Mouse (Mus musculus) heart, adult 2 months (tissue): ENCODE results near the gene Bik. TPM values are rescaled to one million over a fixed set of nuclear protein-coding genes. Genes with fewer than 3 reads are reported as not detected.

ENCODE experiments used
- DNase-seq, 2 experiments: peaks; one replicate each; pipeline ENCODE4 v3.0.0; 2021
- H3K27ac ChIP-seq: fragments of 200-600 bp; 2 replicates; pipeline ENCODE4 v1.8.1; 2022
- H3K27me3 ChIP-seq: fragments of 200-500 bp; 2 replicates; pipeline ENCODE4 v1.6.1; 2012; ENCODE audit warnings: mild to moderate bottlenecking, low read length, inconsistent platforms, mixed read lengths; ENCODE audit not compliant: control insufficient read depth, insufficient read depth
- H3K36me3 ChIP-seq: fragments of 200-500 bp; 2 replicates; pipeline ENCODE4 v1.6.1; 2012; ENCODE audit warnings: low read length, inconsistent platforms; ENCODE audit not compliant: control insufficient read depth, insufficient read depth
- H3K4me1 ChIP-seq: fragments of 200-500 bp; 2 replicates; pipeline ENCODE4 v1.6.1; 2011; ENCODE audit warnings: low read length; ENCODE audit not compliant: control insufficient read depth, insufficient read depth
- H3K4me3 ChIP-seq: fragments of 200-600 bp; 2 replicates; pipeline ENCODE4 v1.8.1; 2022
- H3K79me2 ChIP-seq: fragments of 200-500 bp; replicated peaks from 2 replicates; pipeline ENCODE4 v1.6.1; 2012; ENCODE audit warnings: mild to moderate bottlenecking, inconsistent platforms, low read length, moderate library complexity, mixed read lengths; ENCODE audit not compliant: control insufficient read depth, insufficient read depth
- H3K9ac ChIP-seq: fragments of 200-500 bp; 2 replicates; pipeline ENCODE4 v1.6.1; 2012; ENCODE audit warnings: low read depth, mild to moderate bottlenecking, control low read depth, inconsistent platforms, low read length, mixed read lengths
- CTCF ChIP-seq: fragments of 200-600 bp; IDR thresholded peaks from 2 replicates; pipeline ENCODE4 v1.8.1; 2022; ENCODE audit warnings: antibody characterized with exemption, mild to moderate bottlenecking, moderate library complexity
- EP300 ChIP-seq: fragments of 200-500 bp; IDR thresholded peaks from 2 replicates; pipeline ENCODE4 v1.6.1; 2011; ENCODE audit warnings: low read depth, low read length, control low read depth; ENCODE audit not compliant: insufficient read depth
- POLR2A ChIP-seq: fragments of 200-500 bp; IDR thresholded peaks from 2 replicates; pipeline ENCODE4 v1.6.1; 2011; ENCODE audit warnings: mild to moderate bottlenecking, low read depth, low read length, control low read depth; ENCODE audit not compliant: insufficient read depth
- WGBS: fragments of 180-500 bp; shearing (Covaris S2); methylation state at CpG from one replicate; pipeline ENCODE4 v1.1.7; 2018; 5-methylcytosine and 5-hydroxymethylcytosine counted together
- intact Hi-C: fragments of 180-260 bp; cut with DNase I; formaldehyde crosslinking; loops from one replicate; pipeline ENCODE4 v1.15.1; 2025
- polyA plus RNA-seq: library from polyadenylated mRNA; depleted of rRNA; stranded (reverse); fragments of >200 nt; gene quantifications from 2 replicates; pipeline ENCODE4 v1.2.3, GENCODE M21; 2012
- total RNA-seq, 2 experiments: library from RNA; stranded (reverse); gene quantifications; 2 replicates each; pipeline ENCODE4 v1.2.3; 2021

The Bik gene
- total and polyA plus RNA-seq, 3 experiments = 8.3 to 11.7 (median 10.9) TPM

GRCm38 (mm10) chr15:83528892-83529291 is 2.2 kb downstream of the Bik start:
- peak overlapping the region; percentile 91 for H3K27ac ChIP-seq
- intact Hi-C loops = loop anchor here (5.0 kb wide), 1 partner anchor 33 kb away; the partner anchor contains the start of genes Mcat and Tspo
- H3K27me3 ChIP-seq = no peaks in the 10 kb centered on the region
- no peak overlapping the region for H3K4me3 ChIP-seq
- no peak for TF ChIP-seq EP300
- no peak for TF ChIP-seq POLR2A
- TF ChIP-seq CTCF = no peak
- H3K79me2 ChIP-seq = peaks cover 2% of the 10 kb centered on the region; the same call in 1 of the 2 replicates
- 45% methylated on average over 4 of the region's 4 CpGs for WGBS
- H3K36me3 ChIP-seq = peaks cover 4% of the 10 kb centered on the region; the same call in 1 of the 2 replicates
- H3K4me1 ChIP-seq = peaks cover 16% of the 10 kb centered on the region
- H3K9ac ChIP-seq = no peak overlapping the region
- no peak for DNase-seq

- no peak overlapping the region for H3K4me3 ChIP-seq
- H3K4me1 ChIP-seq = peaks cover 17% of the 10 kb centered on the region
- 38% methylated on average over 5 of the region's 5 CpGs for WGBS
- peaks cover 2% of the 10 kb centered on the region; the same call in 1 of the 2 replicates for H3K79me2 ChIP-seq
- no peak overlapping the region for H3K9ac ChIP-seq
- DNase-seq = peak; percentile 52 to 55
- H3K36me3 ChIP-seq = peaks cover 4% of the 10 kb centered on the region; the same call in 1 of the 2 replicates
- intact Hi-C loops = loop anchor here (5.0 kb wide), 2 partner anchors 33 to 68 kb away; partner anchors contain the start of genes Mcat, Tspo and Ttll12
- peak overlapping the region; percentile 91 for H3K27ac ChIP-seq
- no peaks in the 10 kb centered on the region for H3K27me3 ChIP-seq
- TF ChIP-seq POLR2A = no peak
Observed at GRCm38 (mm10) chr15:83529765-83530164, 3.1 kb downstream of the Bik start.

GRCm38 (mm10) chr15:83530233-83530632 is 3.6 kb downstream of the Bik start:
- Histone ChIP-seq H3K27me3 (no peaks in the 10 kb centered on the region), H3K27ac (peak overlapping the region; percentile 91), H3K4me3 (peak overlapping the region; percentile 21), H3K36me3 (peaks cover 4% of the 10 kb centered on the region; the same call in 1 of the 2 replicates), H3K9ac (no peak overlapping the region), H3K4me1 (peaks cover 19% of the 10 kb centered on the region), H3K79me2 (peaks cover 2% of the 10 kb centered on the region; the same call in 1 of the 2 replicates)
- intact Hi-C loops = loop anchor here (5.0 kb wide), 1 partner anchor 67 kb away; the partner anchor contains the start of gene Ttll12
- 24% methylated on average over 9 of the region's 9 CpGs for WGBS
- DNase-seq = peak; percentile 59 to 74
- TF ChIP-seq CTCF = no peak
- TF ChIP-seq POLR2A = no peak
- TF ChIP-seq EP300 = no peak

- WGBS = 52% methylated on average over 6 of the region's 6 CpGs
- intact Hi-C loops = loop anchor here (5.0 kb wide), 1 partner anchor 67 kb away; the partner anchor contains the start of gene Ttll12
- TF ChIP-seq EP300 (no peak), POLR2A (no peak), CTCF (no peak)
- Histone ChIP-seq H3K9ac (0 out of 2 replicates have a peak overlapping the region, but pooled peaks have one; percentile 18), H3K79me2 (peaks cover 2% of the 10 kb centered on the region; the same call in 1 of the 2 replicates), H3K4me3 (peak overlapping the region; percentile 21), H3K36me3 (peaks cover 4% of the 10 kb centered on the region; the same call in 1 of the 2 replicates), H3K4me1 (peaks cover 22% of the 10 kb centered on the region), H3K27ac (peak overlapping the region; percentile 91), H3K27me3 (no peaks in the 10 kb centered on the region)
- DNase-seq = peak in 1 of 2 experiments; percentile 37
Observed at GRCm38 (mm10) chr15:83530688-83531087, 4.0 kb downstream of the Bik start.

GRCm38 (mm10) chr15:83531961-83532469 is 5.4 kb downstream of the Bik start:
- TF ChIP-seq CTCF = peak; percentile 51
- TF ChIP-seq POLR2A = no peak
- peak in 1 of 2 experiments; percentile 18 for DNase-seq
- peaks cover 1% of the 10 kb centered on the region; the same call in 1 of the 2 replicates for H3K79me2 ChIP-seq
- intact Hi-C loops = loop anchor here (5.0 kb wide), 1 partner anchor 65 kb away; the partner anchor contains the start of gene Ttll12
- H3K27me3 ChIP-seq = no peaks in the 10 kb centered on the region
- H3K27ac ChIP-seq = no peak overlapping the region
- 79% methylated on average over 5 of the region's 5 CpGs for WGBS
- H3K4me3 ChIP-seq = no peak overlapping the region
- peaks cover 24% of the 10 kb centered on the region for H3K4me1 ChIP-seq
- peaks cover 4% of the 10 kb centered on the region; the same call in 1 of the 2 replicates for H3K36me3 ChIP-seq
- no peak overlapping the region for H3K9ac ChIP-seq

GRCm38 (mm10) chr15:83532606-83533005 is 5.9 kb downstream of the Bik start:
- Histone ChIP-seq H3K4me3 (no peak overlapping the region), H3K36me3 (peaks cover 4% of the 10 kb centered on the region; the same call in 1 of the 2 replicates), H3K27me3 (no peaks in the 10 kb centered on the region), H3K4me1 (peaks cover 24% of the 10 kb centered on the region), H3K79me2 (no peaks in the 10 kb centered on the region), H3K9ac (no peak overlapping the region), H3K27ac (no peak overlapping the region)
- 77% methylated on average over 7 of the region's 7 CpGs for WGBS
- intact Hi-C loops = loop anchor here (5.0 kb wide), 1 partner anchor 65 kb away; the partner anchor contains the start of gene Ttll12
- TF ChIP-seq CTCF (no peak), EP300 (no peak), POLR2A (no peak)
- no peak for DNase-seq
